In the genomic region with DNA sequence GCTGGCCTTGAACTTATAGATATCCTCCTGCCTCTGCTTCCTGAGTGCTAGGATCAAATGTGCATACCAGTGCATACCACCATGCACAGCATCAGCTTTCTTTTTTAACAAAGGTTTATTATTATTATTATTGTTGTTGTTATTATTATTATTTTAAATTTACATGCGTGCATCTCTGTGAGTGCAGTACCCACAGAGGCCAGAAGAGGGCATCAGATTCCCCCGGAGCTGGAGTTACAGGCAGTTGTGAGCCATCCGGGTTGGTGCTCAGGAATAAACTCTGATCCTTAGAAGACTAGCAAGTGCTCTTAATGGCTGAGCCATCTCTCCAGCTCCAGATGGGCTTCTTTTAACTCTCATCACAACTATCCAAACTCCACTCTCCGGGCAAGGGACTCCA, we compare ENCODE assay signal across 11 mouse cellular contexts. TPM values are rescaled to one million over a fixed set of nuclear protein-coding genes. Genes with fewer than 3 reads are reported as not detected.
DNase-seq lines count a peak whose midpoint lies in the region; ATAC-seq and TF ChIP-seq lines count a peak whose summit lies in the region.
"Had no signal": no experiment of that assay in that cellular context is flagged by ENCODE, and none has a peak within 500 bp of the region (broad histone marks: within the 10 kb centered on the region; RNA-seq: fewer than 3 reads in every experiment).

No protein-coding gene starts in this region.

- H3K27me3 ChIP-seq in CH12.LX (replicated peaks) = peaks cover 58% of the 10 kb centered on the region
- no peaks in the 10 kb centered on the region for H3K27me3 ChIP-seq in hindbrain, embryonic 12.5 days
- H3K27me3 ChIP-seq: embryonic facial prominence, embryonic 12.5 days had no signal

- H3K4me1 ChIP-seq in CH12.LX (ENCODE audit: control insufficient read depth in 1 of 2, insufficient read depth in 2 of 2) = peaks cover 10 to 22% of the 10 kb centered on the region in 2 experiments
- H3K4me1 ChIP-seq in hindbrain, embryonic 12.5 days = peaks cover 23% of the 10 kb centered on the region

- TF ChIP-seq POLR2A in CH12.LX (IDR thresholded peaks at IDR 0.05; ENCODE audit: low read depth, low read length) = no peak

- 37% methylated on average over 4 of the region's 4 CpGs for WGBS in hindbrain, embryonic 12.5 days

- H3K79me2 ChIP-seq in CH12.LX (replicated peaks; ENCODE audit: control insufficient read depth, extremely low read depth, insufficient read depth, poor library complexity, severe bottlenecking) = no peaks in the 10 kb centered on the region

- TF ChIP-seq RAD21 in CH12.LX (IDR thresholded peaks at IDR 0.05; ENCODE audit: low read depth, low read length) = no peak; the same call in none of the 2 replicates

- no peak for TF ChIP-seq EP300 in CH12.LX (IDR thresholded peaks at IDR 0.05; ENCODE audit: low read length)

- DNase-seq in cerebellum, postnatal 14 days = peak; percentile 67 to 81
- DNase-seq in cerebellum, adult 9-11 months = no peak
- DNase-seq in left cerebral cortex, adult 2 months (ENCODE audit: extremely low spot score in 1 of 2, low spot score in 2 of 2) = no peak
- no peak for DNase-seq in left cerebral cortex, postnatal 25 days (ENCODE audit: low spot score in 2 of 2)
- no peak for DNase-seq in CH12.LX (ENCODE audit: extremely low read depth)
- DNase-seq in right cerebral cortex, postnatal 25 days = no peak
- DNase-seq in layer of hippocampus, adult 9-11 months = no peak

- H3K4me3 ChIP-seq in left cerebral cortex, adult 2 months = no peak overlapping the region
- no peak overlapping the region for H3K4me3 ChIP-seq in CH12.LX (replicated peaks in 1 of 3; ENCODE audit: low read depth in 2 of 3, low read length in 2 of 3, poor library complexity in 1 of 3)
- no peak overlapping the region for H3K4me3 ChIP-seq in hindbrain, embryonic 12.5 days
- H3K4me3 ChIP-seq: embryonic facial prominence, embryonic 12.5 days; midbrain, embryonic 12.5 days had no signal

- in situ Hi-C loops in CH12.LX (cut with MboI; ENCODE audit: low pct_ligation_motif_present, low pct_unique_long_range_greater_than_20kb, low sequenced_read_pairs) = loop anchor here (5.0 kb wide), 1 partner anchor 48 kb away; no protein-coding TSS in a partner anchor

- H3K9ac ChIP-seq in CH12.LX (ENCODE audit: insufficient read depth, low read depth) = no peak overlapping the region
- no peak overlapping the region for H3K9ac ChIP-seq in hindbrain, embryonic 12.5 days
- H3K9ac ChIP-seq: embryonic facial prominence, embryonic 12.5 days; midbrain, embryonic 12.5 days had no signal

- dilution Hi-C loops in CH12.LX (cut with MboI; ENCODE audit: extremely low pct_ligation_motif_present, extremely low pct_unique_long_range_greater_than_20kb, low sequenced_read_pairs) = no loop called here

- peaks cover 12% of the 10 kb centered on the region for H3K9me3 ChIP-seq in CH12.LX (replicated peaks; ENCODE audit: low read length)
- H3K9me3 ChIP-seq in hindbrain, embryonic 12.5 days (replicated peaks) = no peaks in the 10 kb centered on the region
- H3K9me3 ChIP-seq: midbrain, embryonic 12.5 days had no signal

- intact Hi-C loops in left cerebral cortex, adult 2 months (cut with DNase I) = no loop called here
- intact Hi-C loops in left cerebral cortex, postnatal 25 days (cut with DNase I) = no loop called here

- no peak for ATAC-seq in hindbrain, embryonic 12.5 days (ENCODE audit: low FRiP score)

- H3K4me2 ChIP-seq in CH12.LX (ENCODE audit: insufficient read depth, low read depth, poor library complexity, severe bottlenecking) = no peak overlapping the region
- no peak overlapping the region for H3K4me2 ChIP-seq in hindbrain, embryonic 12.5 days (replicated peaks)
- H3K4me2 ChIP-seq: embryonic facial prominence, embryonic 12.5 days; heart, embryonic 11.5 days; midbrain, embryonic 12.5 days had no signal

- TF ChIP-seq CTCF in left cerebral cortex, adult 2 months (IDR thresholded peaks at IDR 0.05) = peak; percentile 66
- peak in 1 of 2 experiments; percentile 44; a peak in 3 of 4 replicates for TF ChIP-seq CTCF in CH12.LX (conservative IDR thresholded peaks at IDR 0.05 in 1 of 2, IDR thresholded peaks at IDR 0.05 in 1 of 2; ENCODE audit: low read depth in 2 of 2, low read length in 2 of 2)

- no peaks in the 10 kb centered on the region for H3K36me3 ChIP-seq in CH12.LX (replicated peaks in 1 of 2; ENCODE audit: control insufficient read depth in 1 of 2, insufficient read depth in 1 of 2, low read length in 1 of 2)
- H3K36me3 ChIP-seq in hindbrain, embryonic 12.5 days = no peaks in the 10 kb centered on the region
- H3K36me3 ChIP-seq: embryonic facial prominence, embryonic 12.5 days; midbrain, embryonic 12.5 days had no signal

- no peak overlapping the region for H3K27ac ChIP-seq in left cerebral cortex, adult 2 months
- H3K27ac ChIP-seq in CH12.LX (ENCODE audit: insufficient read depth, low read depth) = no peak overlapping the region
- 0 out of 2 replicates have a peak overlapping the region, but pooled peaks have one; percentile 70 for H3K27ac ChIP-seq in hindbrain, embryonic 12.5 days
- H3K27ac ChIP-seq: embryonic facial prominence, embryonic 12.5 days had no signal

TF ChIP-seq in CH12.LX, 34 proteins besides CTCF, POLR2A, EP300 and RAD21:
- TF ChIP-seq TBP (conservative IDR thresholded peaks at IDR 0.05; ENCODE audit: low read depth, low read length) = no peak
- TF ChIP-seq SMC3 (IDR thresholded peaks at IDR 0.05; ENCODE audit: low read depth, low read length) = peak; percentile 29

RNA-seq across cellular contexts. Expression of a gene that starts 6.9 kb away (rescaled TPM):
- total RNA-seq in left cerebral cortex, adult 2 months (2021) = 100 to 1,000 TPM in 1 of 2 experiments, 10 to 100 TPM in 1; 97.9 to 109 TPM
- total RNA-seq in left cerebral cortex, postnatal 25 days (2021) = 10 to 100 TPM; 85.4 to 98.1 TPM
- not detected in 2 replicates for total RNA-seq in CH12.LX (2012; rRNA removed)
- total RNA-seq in CH12.LX (2014; rRNA removed) = not detected in 2 replicates
- not detected in 2 replicates for polyA plus RNA-seq in CH12.LX (2012; ENCODE audit: insufficient read length, low read depth)
- polyA plus RNA-seq in hindbrain, embryonic 12.5 days (2016; fragmentation: Nextera tagmentation; extraction: Ambion mirVana) = 63.6 and 63.8 TPM in 2 replicates

RNA-seq across cellular contexts. Expression of a gene that starts 21.5 kb away (rescaled TPM):
- 100 to 1,000 TPM; 379 to 386 TPM for total RNA-seq in left cerebral cortex, adult 2 months (2021)
- 100 to 1,000 TPM; 389 to 397 TPM for total RNA-seq in left cerebral cortex, postnatal 25 days (2021)
- 152 and 163 TPM in 2 replicates for total RNA-seq in CH12.LX (2012; rRNA removed)
- total RNA-seq in CH12.LX (2014; rRNA removed) = 119 and 133 TPM in 2 replicates
- polyA plus RNA-seq in CH12.LX (2012; ENCODE audit: insufficient read length, low read depth) = 489 and 569 TPM in 2 replicates
- polyA plus RNA-seq in hindbrain, embryonic 12.5 days (2016; fragmentation: Nextera tagmentation; extraction: Ambion mirVana) = 530 and 539 TPM in 2 replicates

RNA-seq across cellular contexts. Expression of a gene that starts 21.6 kb away (rescaled TPM):
- total RNA-seq in left cerebral cortex, adult 2 months (2021) = not detected
- total RNA-seq in left cerebral cortex, postnatal 25 days (2021) = not detected
- total RNA-seq in CH12.LX (2012; rRNA removed) = not detected in 2 replicates
- total RNA-seq in CH12.LX (2014; rRNA removed) = not detected in 2 replicates
- polyA plus RNA-seq in CH12.LX (2012; ENCODE audit: insufficient read length, low read depth) = not detected in 2 replicates
- 0.68 TPM in 1 of 2 replicates, not detected in the other for polyA plus RNA-seq in hindbrain, embryonic 12.5 days (2016; fragmentation: Nextera tagmentation; extraction: Ambion mirVana)

RNA-seq across cellular contexts. Expression of a gene that starts 55.5 kb away (rescaled TPM):
- total RNA-seq in left cerebral cortex, adult 2 months (2021) = 10 to 100 TPM; 18.3 to 18.4 TPM
- total RNA-seq in left cerebral cortex, postnatal 25 days (2021) = 10 to 100 TPM; 13.5 to 18.7 TPM
- total RNA-seq in CH12.LX (2012; rRNA removed) (21.4 and 22.2 TPM in 2 replicates), CH12.LX (2014; rRNA removed) (9.1 and 12.0 TPM in 2 replicates)
- 27.1 and 27.7 TPM in 2 replicates for polyA plus RNA-seq in CH12.LX (2012; ENCODE audit: insufficient read length, low read depth)
- polyA plus RNA-seq in hindbrain, embryonic 12.5 days (2016; fragmentation: Nextera tagmentation; extraction: Ambion mirVana) = 61.0 and 65.0 TPM in 2 replicates

Comparison
In these comparisons a context has a peak if more than half of its experiments do, and no peak if none do; other contexts are left out.
1. DNase-seq: peak in cerebellum, postnatal 14 days (2 of 2); none in cerebellum, adult 9-11 months (single experiment), left cerebral cortex, adult 2 months (0 of 2), left cerebral cortex, postnatal 25 days (0 of 2), CH12.LX (single experiment), right cerebral cortex, postnatal 25 days (single experiment) and layer of hippocampus, adult 9-11 months (single experiment).
2. RNA of a gene that starts 6.9 kb away (total RNA-seq): 97.9 to 109 TPM in left cerebral cortex, adult 2 months and 85.4 to 98.1 TPM in left cerebral cortex, postnatal 25 days; not detected in CH12.LX; every median in the first group is over 10 times any median in the second.